Mouse (Mus musculus) left cerebral cortex, adult 9 months (tissue): ENCODE data around the gene Wdfy3.
"Not testable (repeated sequence)": the region's sequence is repeated elsewhere in the genome, so short reads cannot be mapped to it uniquely, and the experiment has no call there.

Experiments
- DNase-seq, 2 experiments: peaks; one replicate each; pipeline ENCODE4 v3.0.0; 2022; ENCODE audit warnings: low spot score in 2 of 2

The Wdfy3 gene

GRCm38 (mm10) chr5:101948641-101949040, 121.1 kb downstream of the Wdfy3 start:
- no peak for DNase-seq

- no peak for DNase-seq
Measured at GRCm38 (mm10) chr5:101945731-101946130, 124.0 kb downstream of the Wdfy3 start.

GRCm38 (mm10) chr5:101937909-101938596, 131.7 kb downstream of the Wdfy3 start:
- no peak for DNase-seq

GRCm38 (mm10) chr5:101937362-101937761, 132.4 kb downstream of the Wdfy3 start:
- DNase-seq = no peak

GRCm38 (mm10) chr5:101935893-101936292, 133.8 kb downstream of the Wdfy3 start:
- no peak for DNase-seq

- DNase-seq = no peak
Measured at GRCm38 (mm10) chr5:101934629-101935028, 135.1 kb downstream of the Wdfy3 start.

- DNase-seq = no peak
Measured at GRCm38 (mm10) chr5:101932971-101933810, 136.5 kb downstream of the Wdfy3 start.

GRCm38 (mm10) chr5:101931997-101932396, 137.7 kb downstream of the Wdfy3 start:
- no peak for DNase-seq

GRCm38 (mm10) chr5:101926311-101926710, 143.4 kb downstream of the Wdfy3 start:
- DNase-seq = no peak

GRCm38 (mm10) chr5:101923710-101924109, 146.0 kb downstream of the Wdfy3 start:
- DNase-seq = no peak

- no peak for DNase-seq
Measured at GRCm38 (mm10) chr5:101919559-101919958, 150.2 kb downstream of the Wdfy3 start.

GRCm38 (mm10) chr5:101909468-101909867, 160.3 kb downstream of the Wdfy3 start:
- DNase-seq = no peak

- DNase-seq = no peak
Measured at GRCm38 (mm10) chr5:101905624-101906023, 164.1 kb downstream of the Wdfy3 start.

GRCm38 (mm10) chr5:101904841-101905240, 164.9 kb downstream of the Wdfy3 start:
- not testable (repeated sequence) for DNase-seq

GRCm38 (mm10) chr5:101902686-101903085, 167.0 kb downstream of the Wdfy3 start:
- no peak for DNase-seq

- no peak for DNase-seq
Measured at GRCm38 (mm10) chr5:101899981-101900380, 169.7 kb downstream of the Wdfy3 start.

- no peak for DNase-seq
Measured at GRCm38 (mm10) chr5:101896784-101897183, 172.9 kb downstream of the Wdfy3 start.

GRCm38 (mm10) chr5:101895717-101896645, 173.7 kb downstream of the Wdfy3 start:
- no peak for DNase-seq

GRCm38 (mm10) chr5:101895119-101895518, 174.6 kb downstream of the Wdfy3 start:
- no peak for DNase-seq

- DNase-seq = peak in 1 of 2 experiments; percentile 51
Measured at GRCm38 (mm10) chr5:101893820-101894515, 175.8 kb downstream of the Wdfy3 start.

- no peak for DNase-seq
Measured at GRCm38 (mm10) chr5:101891694-101892416, 177.9 kb downstream of the Wdfy3 start.
